Mouse (Mus musculus) C2C12 (cell line): ENCODE measurements at regions not wholly inside any gene's neighbourhood (a gene's known extent, or its start where the extent isn't known, plus 50 kb on each side); places are given as distances from the start of the nearest gene placed in this dataset.

Source experiments
- CEBPB ChIP-seq: IDR thresholded peaks from one replicate; pipeline ENCODE4 v1.6.1; 2011; ENCODE audit warnings: low read depth, mild to moderate bottlenecking, control low read depth, moderate library complexity
- CTCF ChIP-seq: IDR thresholded peaks from one replicate; pipeline ENCODE4 v1.5.1; 2011; ENCODE audit not compliant: control insufficient read depth, insufficient read depth, insufficient read length
- FOSL1 ChIP-seq: IDR thresholded peaks from one replicate; pipeline ENCODE4 v1.8.0; 2011; ENCODE audit warnings: mild to moderate bottlenecking, low read length; ENCODE audit not compliant: poor library complexity, insufficient read depth, severe bottlenecking
- MAX ChIP-seq: IDR thresholded peaks from one replicate; pipeline ENCODE4 v1.6.1; 2011; ENCODE audit warnings: mild to moderate bottlenecking, control low read depth
- MYOD1 ChIP-seq: IDR thresholded peaks from one replicate; pipeline ENCODE4 v1.6.1; 2011; ENCODE audit warnings: low read depth; ENCODE audit not compliant: control insufficient read depth, insufficient read length
- MYOG ChIP-seq: IDR thresholded peaks from one replicate; pipeline ENCODE4 v1.6.1; 2011; ENCODE audit not compliant: control insufficient read depth, insufficient read length; ENCODE audit errors: extremely low read depth
- USF1 ChIP-seq: IDR thresholded peaks from one replicate; pipeline ENCODE4 v1.6.1; 2011; ENCODE audit warnings: low read depth, mild to moderate bottlenecking, control low read depth, moderate library complexity

DNA sequence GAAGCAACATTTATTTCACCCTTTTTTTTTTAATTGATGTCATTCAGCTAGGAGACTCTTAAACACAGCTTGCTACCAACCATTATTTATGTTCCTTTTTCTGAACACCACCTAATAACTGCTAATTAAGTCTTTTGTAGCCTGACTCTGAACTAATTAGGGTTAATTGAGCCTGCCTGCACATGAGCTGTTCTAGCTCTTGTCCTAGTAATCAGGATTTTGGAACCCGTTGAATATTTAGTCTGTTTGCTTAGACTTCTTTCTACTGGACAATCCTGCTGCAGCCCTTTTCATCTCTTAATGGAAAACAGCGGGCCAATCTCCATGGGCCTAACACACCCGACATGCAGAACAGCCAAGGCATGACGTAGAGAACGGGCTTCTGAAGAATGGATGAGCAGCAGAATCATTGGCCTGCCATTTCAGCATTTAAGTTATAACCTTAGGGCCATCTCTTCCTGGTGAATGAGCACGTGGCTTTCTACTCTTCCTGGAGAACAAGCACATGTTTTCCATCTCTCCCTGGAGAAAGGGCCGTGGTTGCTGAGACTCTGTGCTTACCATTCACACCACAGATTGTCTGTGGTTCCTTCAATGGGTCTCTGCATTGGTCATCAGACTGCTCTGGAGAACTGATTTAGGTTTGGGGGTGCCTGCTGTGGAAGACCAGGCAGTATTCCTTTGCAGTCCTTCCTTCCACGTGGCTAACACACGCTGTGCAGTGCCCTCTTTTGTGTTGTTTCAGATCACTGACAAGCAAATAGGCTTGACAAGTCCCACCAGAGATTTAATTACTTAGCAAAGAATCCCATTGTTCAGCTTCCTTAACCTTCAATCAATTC is 805.1 kb downstream of the Poteg start:
- TF ChIP-seq CTCF (no peak), FOSL1 (no peak), MAX (no peak), MYOG (no peak), USF1 (no peak), MYOD1 (no peak), CEBPB (no peak)
